Mouse (Mus musculus): ENCODE results near the gene Cd300e. TPM values are rescaled to one million over a fixed set of nuclear protein-coding genes. Genes with fewer than 3 reads are reported as not detected.

The Cd300e gene
- polyA plus RNA-seq, 1 experiment from 2014 or later = not detected

GRCm38 (mm10) chr11:115101615-115102051 is 39.7 kb upstream of the Cd300e start:
- no peaks in the 10 kb centered on the region for H3K27me3 ChIP-seq (ENCODE audit: control insufficient read depth, insufficient read depth, low read length)
- no peak overlapping the region for H3K27ac ChIP-seq (replicated peaks; ENCODE audit: low read depth, low read length)
- no peak overlapping the region for H3K4me2 ChIP-seq (ENCODE audit: low read length)
- no peaks in the 10 kb centered on the region for H3K36me3 ChIP-seq (ENCODE audit: control insufficient read depth, insufficient read depth, low read length)
- ATAC-seq (ENCODE audit: low FRiP score, low TSS enrichment) = no peak
- no peaks in the 10 kb centered on the region for H3K4me1 ChIP-seq (ENCODE audit: control insufficient read depth, insufficient read depth, low read length)
- WGBS = 78% methylated on average over 6 of the region's 6 CpGs
- H3K4me3 ChIP-seq (replicated peaks; ENCODE audit: low read depth, low read length) = no peak overlapping the region
- H3K9ac ChIP-seq (replicated peaks; ENCODE audit: low read length) = no peak overlapping the region
- no peaks in the 10 kb centered on the region for H3K9me3 ChIP-seq (ENCODE audit: control insufficient read depth, low read length)
- no peak for DNase-seq

- DNase-seq = no peak
- no peaks in the 10 kb centered on the region for H3K36me3 ChIP-seq (ENCODE audit: control insufficient read depth, insufficient read depth, low read length)
- WGBS = 72% methylated on average over 7 of the region's 7 CpGs
- no peaks in the 10 kb centered on the region for H3K27me3 ChIP-seq (ENCODE audit: control insufficient read depth, insufficient read depth, low read length)
- H3K4me1 ChIP-seq (ENCODE audit: control insufficient read depth, insufficient read depth, low read length) = no peaks in the 10 kb centered on the region
- no peak overlapping the region for H3K4me2 ChIP-seq (ENCODE audit: low read length)
- no peak for ATAC-seq (ENCODE audit: low FRiP score, low TSS enrichment)
- no peak overlapping the region for H3K9ac ChIP-seq (replicated peaks; ENCODE audit: low read length)
- no peaks in the 10 kb centered on the region for H3K9me3 ChIP-seq (ENCODE audit: control insufficient read depth, low read length)
- H3K27ac ChIP-seq (replicated peaks; ENCODE audit: low read depth, low read length) = no peak overlapping the region
- H3K4me3 ChIP-seq (replicated peaks; ENCODE audit: low read depth, low read length) = no peak overlapping the region
Measured at GRCm38 (mm10) chr11:115100741-115101140, 38.8 kb upstream of the Cd300e start.

- Histone ChIP-seq H3K4me2 (ENCODE audit: low read length) (no peak overlapping the region), H3K36me3 (ENCODE audit: control insufficient read depth, insufficient read depth, low read length) (no peaks in the 10 kb centered on the region), H3K9me3 (ENCODE audit: control insufficient read depth, low read length) (no peaks in the 10 kb centered on the region), H3K27ac (replicated peaks; ENCODE audit: low read depth, low read length) (no peak overlapping the region), H3K4me3 (replicated peaks; ENCODE audit: low read depth, low read length) (no peak overlapping the region), H3K9ac (replicated peaks; ENCODE audit: low read length) (no peak overlapping the region), H3K27me3 (ENCODE audit: control insufficient read depth, insufficient read depth, low read length) (no peaks in the 10 kb centered on the region), H3K4me1 (ENCODE audit: control insufficient read depth, insufficient read depth, low read length) (no peaks in the 10 kb centered on the region)
- DNase-seq (no peak), ATAC-seq (ENCODE audit: low FRiP score, low TSS enrichment) (no peak)
- WGBS = 84% methylated on average over 5 of the region's 5 CpGs
Measured at GRCm38 (mm10) chr11:115100032-115100621, 38.1 kb upstream of the Cd300e start.

GRCm38 (mm10) chr11:115099241-115099840 is 37.4 kb upstream of the Cd300e start:
- Histone ChIP-seq H3K4me1 (ENCODE audit: control insufficient read depth, insufficient read depth, low read length) (no peaks in the 10 kb centered on the region), H3K36me3 (ENCODE audit: control insufficient read depth, insufficient read depth, low read length) (no peaks in the 10 kb centered on the region), H3K9me3 (ENCODE audit: control insufficient read depth, low read length) (no peaks in the 10 kb centered on the region), H3K27me3 (ENCODE audit: control insufficient read depth, insufficient read depth, low read length) (no peaks in the 10 kb centered on the region), H3K27ac (replicated peaks; ENCODE audit: low read depth, low read length) (no peak overlapping the region), H3K9ac (replicated peaks; ENCODE audit: low read length) (no peak overlapping the region), H3K4me3 (replicated peaks; ENCODE audit: low read depth, low read length) (no peak overlapping the region), H3K4me2 (ENCODE audit: low read length) (no peak overlapping the region)
- ATAC-seq (ENCODE audit: low FRiP score, low TSS enrichment) (no peak), DNase-seq (no peak)
- WGBS = 85% methylated on average over 16 of the region's 16 CpGs

DNA sequence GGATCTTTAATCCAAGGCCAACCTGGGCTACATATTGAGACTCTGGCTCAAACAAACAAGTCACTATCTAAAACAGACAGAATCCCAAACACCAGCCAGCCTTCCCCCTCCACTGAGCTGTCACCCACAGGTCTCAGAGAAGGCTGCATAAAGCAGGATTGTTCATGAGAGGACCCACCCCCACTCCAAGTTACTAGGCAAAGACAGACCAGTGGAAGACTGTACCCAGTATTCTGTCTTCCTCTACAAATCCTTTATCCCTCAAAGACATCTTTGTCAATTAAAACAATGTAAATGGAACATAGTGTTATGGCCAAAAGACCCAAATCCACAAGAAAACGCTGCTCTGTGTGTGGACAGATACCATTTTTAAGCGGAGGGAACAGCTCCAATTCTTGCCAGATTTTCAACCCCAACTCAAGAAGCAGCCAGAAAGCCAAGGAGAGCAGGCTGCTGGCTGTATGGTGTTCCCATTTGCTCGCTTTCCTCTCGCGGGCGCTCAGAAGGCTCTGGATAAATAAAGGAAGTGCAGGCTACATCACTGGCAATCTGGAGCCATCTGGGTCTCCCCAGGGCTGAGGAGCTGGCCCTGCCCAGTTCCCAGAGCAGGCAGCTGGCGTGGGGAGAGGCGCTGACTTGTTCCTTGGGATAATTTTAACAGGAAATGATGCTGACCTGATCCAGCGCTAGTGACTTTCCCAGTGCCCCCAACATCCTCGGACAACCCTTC is 36.4 kb upstream of the Cd300e start:
- 74% methylated on average over 10 of the region's 10 CpGs for WGBS
- no peaks in the 10 kb centered on the region for H3K4me1 ChIP-seq (ENCODE audit: control insufficient read depth, insufficient read depth, low read length)
- DNase-seq = peak; percentile 19

GRCm38 (mm10) chr11:115092140-115092539 is 30.2 kb upstream of the Cd300e start:
- Histone ChIP-seq H3K27me3 (ENCODE audit: control insufficient read depth, insufficient read depth, low read length) (peaks cover 17% of the 10 kb centered on the region), H3K36me3 (ENCODE audit: control insufficient read depth, insufficient read depth, low read length) (no peaks in the 10 kb centered on the region), H3K4me3 (replicated peaks; ENCODE audit: low read depth, low read length) (no peak overlapping the region), H3K9ac (replicated peaks; ENCODE audit: low read length) (no peak overlapping the region; the same call in 1 of the 2 replicates), H3K4me1 (ENCODE audit: control insufficient read depth, insufficient read depth, low read length) (no peaks in the 10 kb centered on the region; the same call in 1 of the 2 replicates), H3K27ac (replicated peaks; ENCODE audit: low read depth, low read length) (no peak overlapping the region), H3K4me2 (ENCODE audit: low read length) (peak overlapping the region; percentile 53), H3K9me3 (ENCODE audit: control insufficient read depth, low read length) (no peaks in the 10 kb centered on the region)
- ATAC-seq (ENCODE audit: low FRiP score, low TSS enrichment) = no peak
- WGBS = 16% methylated on average over 4 of the region's 4 CpGs
- no peak for DNase-seq

More for the DNA sequence above, 36.4 kb upstream of the Cd300e start:
- Histone ChIP-seq H3K27ac (replicated peaks; ENCODE audit: low read depth, low read length) (no peak overlapping the region), H3K4me2 (ENCODE audit: low read length) (no peak overlapping the region), H3K9ac (replicated peaks; ENCODE audit: low read length) (no peak overlapping the region), H3K9me3 (ENCODE audit: control insufficient read depth, low read length) (no peaks in the 10 kb centered on the region), H3K36me3 (ENCODE audit: control insufficient read depth, insufficient read depth, low read length) (no peaks in the 10 kb centered on the region), H3K4me3 (replicated peaks; ENCODE audit: low read depth, low read length) (no peak overlapping the region), H3K27me3 (ENCODE audit: control insufficient read depth, insufficient read depth, low read length) (no peaks in the 10 kb centered on the region; the same call in 1 of the 2 replicates)
- no peak for ATAC-seq (ENCODE audit: low FRiP score, low TSS enrichment)

DNA sequence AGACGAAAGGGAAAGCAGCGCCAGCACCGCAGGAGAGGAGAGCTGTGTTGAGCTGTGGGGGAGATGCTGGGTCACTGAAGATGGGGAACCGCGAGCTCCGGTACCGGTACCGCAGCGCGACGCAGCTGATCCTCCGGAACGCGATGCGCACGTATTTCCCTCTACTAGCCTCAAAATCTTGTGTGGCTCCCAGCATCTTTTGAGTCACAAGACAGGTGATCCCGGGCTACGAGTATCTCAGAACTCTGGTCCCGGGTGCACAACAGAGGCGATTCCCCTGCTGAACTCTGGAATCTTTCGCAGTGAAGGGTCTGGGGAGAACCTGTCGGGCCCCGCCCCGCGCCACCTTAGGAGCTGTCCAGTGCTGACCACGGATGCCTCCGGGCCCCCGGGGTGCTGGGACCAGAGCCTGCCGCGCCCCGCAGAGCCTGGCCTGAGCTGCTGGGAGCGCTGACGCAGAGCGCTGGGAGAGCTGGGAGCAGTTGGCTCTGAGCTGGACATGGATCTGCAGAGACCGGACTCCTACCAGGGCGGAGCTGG is 29.5 kb upstream of the Cd300e start, which contains the start of gene Rab37:
Rab37 (plus strand) TSS at position 70 of the 540 bp plus-strand sequence.
- no peaks in the 10 kb centered on the region for H3K9me3 ChIP-seq (ENCODE audit: control insufficient read depth, low read length)
- peak within 1 kb of the TSS; percentile 34 for H3K9ac ChIP-seq (replicated peaks; ENCODE audit: low read length)
- H3K27me3 ChIP-seq (ENCODE audit: control insufficient read depth, insufficient read depth, low read length) = peaks cover 17% of the 10 kb centered on the region
- DNase-seq (peak; percentile 15), ATAC-seq (ENCODE audit: low FRiP score, low TSS enrichment) (no peak)
- no peaks in the 10 kb centered on the region; the same call in 1 of the 2 replicates for H3K4me1 ChIP-seq (ENCODE audit: control insufficient read depth, insufficient read depth, low read length)
- H3K27ac ChIP-seq (replicated peaks; ENCODE audit: low read depth, low read length) = no peak within 1 kb of the TSS
- WGBS = 2% methylated on average over 36 of the region's 36 CpGs
- no peaks in the 10 kb centered on the region for H3K36me3 ChIP-seq (ENCODE audit: control insufficient read depth, insufficient read depth, low read length)
- H3K4me2 ChIP-seq (ENCODE audit: low read length) = peak within 1 kb of the TSS; percentile 53
- H3K4me3 ChIP-seq (replicated peaks; ENCODE audit: low read depth, low read length) = peak within 1 kb of the TSS; percentile 12

- Histone ChIP-seq H3K4me1 (ENCODE audit: control insufficient read depth, insufficient read depth, low read length) (peaks cover 4% of the 10 kb centered on the region; the same call in 1 of the 2 replicates), H3K4me3 (replicated peaks; ENCODE audit: low read depth, low read length) (no peak overlapping the region), H3K9ac (replicated peaks; ENCODE audit: low read length) (no peak overlapping the region), H3K36me3 (ENCODE audit: control insufficient read depth, insufficient read depth, low read length) (no peaks in the 10 kb centered on the region), H3K27me3 (ENCODE audit: control insufficient read depth, insufficient read depth, low read length) (peaks cover 17% of the 10 kb centered on the region), H3K27ac (replicated peaks; ENCODE audit: low read depth, low read length) (no peak overlapping the region), H3K4me2 (ENCODE audit: low read length) (no peak overlapping the region), H3K9me3 (ENCODE audit: control insufficient read depth, low read length) (no peaks in the 10 kb centered on the region)
- no peak for DNase-seq
- 53% methylated on average over 6 of the region's 6 CpGs for WGBS
- ATAC-seq (ENCODE audit: low FRiP score, low TSS enrichment) = no peak
Measured at GRCm38 (mm10) chr11:115089853-115090252, 27.9 kb upstream of the Cd300e start.

All from midbrain, embryonic 14.5 days (tissue).